Mouse (Mus musculus) lung, adult 2 months (tissue): ENCODE data around the gene Bmyc.
"Not testable (repeated sequence)": the region's sequence is repeated elsewhere in the genome, so short reads cannot be mapped to it uniquely, and the experiment has no call there.

ENCODE experiments used
- CTCF ChIP-seq: fragments of 200-500 bp; IDR thresholded peaks from 2 replicates; pipeline ENCODE4 v1.5.1; 2011; ENCODE audit warnings: mild to moderate bottlenecking, low read length, control low read depth; ENCODE audit not compliant: insufficient read depth
- POLR2A ChIP-seq: fragments of 200-500 bp; IDR thresholded peaks from 2 replicates; pipeline ENCODE4 v1.6.1; 2011; ENCODE audit warnings: low read depth, mild to moderate bottlenecking, control low read depth, low read length, borderline replicate concordance; ENCODE audit errors: extremely low read depth

- TF ChIP-seq CTCF, POLR2A: not testable (repeated sequence)
Observed at GRCm38 (mm10) chr2:25711641-25712040, 5.1 kb downstream of the Bmyc start.
